In the genomic region with DNA sequence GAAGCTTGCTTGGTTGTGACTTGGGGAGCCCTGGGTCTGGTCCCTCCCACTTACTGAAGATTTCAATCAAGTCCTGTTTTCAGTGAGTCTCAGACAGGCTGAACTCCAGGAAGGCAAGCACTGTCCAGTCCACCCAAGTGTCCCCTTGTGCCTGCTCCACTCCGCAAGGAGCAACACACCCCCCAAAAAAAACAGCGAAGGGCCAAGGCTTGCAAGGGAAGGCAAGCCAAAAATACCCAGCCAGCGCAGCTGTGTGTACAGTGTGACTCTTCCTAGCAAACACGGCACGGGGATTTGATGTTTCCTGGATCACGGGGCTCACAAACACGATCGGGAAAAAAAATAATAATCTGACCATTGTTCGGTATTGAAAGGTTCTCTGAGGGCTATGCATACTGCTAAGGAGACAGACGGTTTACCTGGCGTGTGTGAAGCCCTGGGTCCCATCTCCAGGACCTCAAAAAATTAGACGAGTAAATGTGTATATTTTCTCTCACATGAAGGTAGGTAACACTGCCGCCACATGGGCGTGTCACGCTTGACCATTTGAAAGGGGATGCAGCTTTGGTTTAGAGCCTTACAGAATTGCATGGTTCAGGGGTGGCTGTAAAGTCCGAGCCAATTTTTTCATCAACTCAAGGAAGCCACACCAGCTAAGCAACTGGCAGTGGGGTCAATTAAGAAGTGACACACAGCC, we compare ENCODE assay signal across 9 mouse cellular contexts. TPM values are rescaled to one million over a fixed set of nuclear protein-coding genes. Genes with fewer than 3 reads are reported as not detected.
A peak's percentile ranks its signal among the peaks of the same experiment; 100 is the strongest.
DNase-seq lines count a peak whose midpoint lies in the region; ATAC-seq and TF ChIP-seq lines count a peak whose summit lies in the region.
"Had no signal": no experiment of that assay in that cellular context is flagged by ENCODE, and none has a peak within 500 bp of the region (broad histone marks: within the 10 kb centered on the region; RNA-seq: fewer than 3 reads in every experiment).

No protein-coding gene starts in this region.

- 51% methylated on average over 16 of the region's 16 CpGs for WGBS in heart, embryonic 11.5 days (ENCODE audit: insufficient replicate concordance)
- 69% methylated on average over 16 of the region's 16 CpGs for WGBS in hindbrain, embryonic 11.5 days
- WGBS in liver, embryonic 14.5 days (ENCODE audit: insufficient replicate concordance): 52% methylated on average over 16 of the region's 16 CpGs

- peaks cover 28% of the 10 kb centered on the region for H3K4me1 ChIP-seq in heart, embryonic 11.5 days (ENCODE audit: control insufficient read depth, insufficient read depth, low read length)
- H3K4me1 ChIP-seq in brown adipose tissue, adult 24 weeks (ENCODE audit: control insufficient read depth, insufficient read depth, insufficient read length, low read length): peaks cover 8% of the 10 kb centered on the region; the same call in 1 of the 2 replicates
- H3K4me1 ChIP-seq in hindbrain, embryonic 11.5 days (replicated peaks; ENCODE audit: control insufficient read depth, insufficient read depth, low read length): no peaks in the 10 kb centered on the region
- peaks cover 0 to 16% of the 10 kb centered on the region in 2 experiments; a peak in 2 of 4 replicates for H3K4me1 ChIP-seq in liver, embryonic 14.5 days (replicated peaks; ENCODE audit: control insufficient read depth in 2 of 2, insufficient read depth in 2 of 2, low read length in 1 of 2)

- DNase-seq in heart, adult 8-10 months (ENCODE audit: low spot score): no peak
- DNase-seq in hindbrain, embryonic 11.5 days (ENCODE audit: low spot score): no peak
- no peak for DNase-seq in liver, embryonic 14.5 days (ENCODE audit: low read depth in 3 of 3, low spot score in 3 of 3)
- no peak for DNase-seq in layer of hippocampus, postnatal 25 days (ENCODE audit: extremely low spot score in 1 of 2, low spot score in 1 of 2)

- no peaks in the 10 kb centered on the region for H3K36me3 ChIP-seq in heart, embryonic 11.5 days (ENCODE audit: control insufficient read depth, insufficient read depth, low read length)
- H3K36me3 ChIP-seq in hindbrain, embryonic 11.5 days (ENCODE audit: control insufficient read depth, insufficient read depth, low read length): no peaks in the 10 kb centered on the region
- H3K36me3 ChIP-seq in liver, embryonic 14.5 days (replicated peaks; ENCODE audit: control insufficient read depth, insufficient read depth, low read depth): no peaks in the 10 kb centered on the region
- H3K36me3 ChIP-seq: G1E had no signal

- no peak for TF ChIP-seq CTCF in liver, embryonic 14.5 days (IDR thresholded peaks at IDR 0.05; ENCODE audit: low read depth)

- H3K4me2 ChIP-seq in heart, embryonic 11.5 days: peak overlapping the region; percentile 80
- H3K4me2 ChIP-seq in hindbrain, embryonic 11.5 days (replicated peaks; ENCODE audit: low read depth, low read length): peak overlapping the region; percentile 70
- H3K4me2 ChIP-seq in liver, embryonic 14.5 days (ENCODE audit: low read depth): peak overlapping the region; percentile 55

- no peak for ATAC-seq in heart, embryonic 11.5 days (replicated peaks; ENCODE audit: insufficient number of reproducible peaks, low FRiP score, low TSS enrichment)
- no peak for ATAC-seq in hindbrain, embryonic 11.5 days (ENCODE audit: low FRiP score)
- ATAC-seq in liver, embryonic 14.5 days (ENCODE audit: insufficient read depth): no peak
- no peak for ATAC-seq in megakaryocyte-erythroid progenitor cell, adult 5-6 weeks (replicated peaks; ENCODE audit: low FRiP score, low TSS enrichment, poor library complexity, severe bottlenecking)
- no peak for ATAC-seq in megakaryocyte progenitor cell, adult 5-6 weeks (replicated peaks; ENCODE audit: poor library complexity)

- TF ChIP-seq EP300 in liver, embryonic 14.5 days (IDR thresholded peaks at IDR 0.05; ENCODE audit: low read depth): no peak

- H3K27ac ChIP-seq in heart, embryonic 11.5 days (ENCODE audit: low read depth, low read length): no peak overlapping the region
- H3K27ac ChIP-seq in brown adipose tissue, adult 24 weeks (replicated peaks; ENCODE audit: low read depth, low read length): no peak overlapping the region
- H3K27ac ChIP-seq in hindbrain, embryonic 11.5 days (ENCODE audit: low read depth, low read length): no peak overlapping the region
- H3K27ac ChIP-seq in liver, embryonic 14.5 days: no peak overlapping the region

- H3K9me3 ChIP-seq in heart, embryonic 11.5 days (replicated peaks; ENCODE audit: control insufficient read depth, low read length): no peaks in the 10 kb centered on the region
- no peaks in the 10 kb centered on the region for H3K9me3 ChIP-seq in hindbrain, embryonic 11.5 days (ENCODE audit: control insufficient read depth, low read length)
- no peaks in the 10 kb centered on the region for H3K9me3 ChIP-seq in liver, embryonic 14.5 days (ENCODE audit: control insufficient read depth, low read length)

- 0 out of 2 replicates have a peak overlapping the region, but pooled peaks have one; percentile 43 for H3K9ac ChIP-seq in heart, embryonic 11.5 days (ENCODE audit: low read depth, low read length)
- no peak overlapping the region for H3K9ac ChIP-seq in hindbrain, embryonic 11.5 days (ENCODE audit: low read depth, low read length)
- H3K9ac ChIP-seq in liver, embryonic 14.5 days (replicated peaks): no peak overlapping the region

- peak overlapping the region; percentile 54 for H3K4me3 ChIP-seq in heart, embryonic 11.5 days (ENCODE audit: low read depth, low read length)
- peak overlapping the region; percentile 71 for H3K4me3 ChIP-seq in brown adipose tissue, adult 24 weeks (ENCODE audit: insufficient read depth, low read depth, low read length)
- peak overlapping the region; percentile 52 for H3K4me3 ChIP-seq in hindbrain, embryonic 11.5 days (ENCODE audit: low read depth, low read length)
- H3K4me3 ChIP-seq in liver, embryonic 14.5 days (ENCODE audit: insufficient read depth in 1 of 2, low read depth in 2 of 2, low read length in 2 of 2): peak overlapping the region; percentile 38 to 53

- H3K27me3 ChIP-seq in heart, embryonic 11.5 days (ENCODE audit: control insufficient read depth, insufficient read depth, low read length): no peaks in the 10 kb centered on the region
- H3K27me3 ChIP-seq in hindbrain, embryonic 11.5 days (ENCODE audit: control insufficient read depth, insufficient read depth, low read length): peaks cover 5% of the 10 kb centered on the region
- H3K27me3 ChIP-seq in liver, embryonic 14.5 days (ENCODE audit: control insufficient read depth, insufficient read depth, low read length): no peaks in the 10 kb centered on the region; the same call in 1 of the 2 replicates

RNA-seq across cellular contexts. Expression of gene Grk3, which starts 1.3 kb away (rescaled TPM):
- polyA plus RNA-seq in heart, embryonic 11.5 days (2014; fragmentation: Nextera tagmentation; extraction: Ambion mirVana): 10.4 and 11.3 TPM in 2 replicates
- total RNA-seq in heart, adult 8-10 months (2022): 1 to 10 TPM; 3.5 to 5.2 (median 4.6) TPM
- 35.9 and 40.2 TPM in 2 replicates for polyA plus RNA-seq in brown adipose tissue, adult 24 weeks (2012; ENCODE audit: insufficient read depth, insufficient read length, missing spikeins)
- 4.4 and 5.6 TPM in 2 replicates for polyA plus RNA-seq in hindbrain, embryonic 11.5 days (2014; fragmentation: Nextera tagmentation; extraction: Ambion mirVana)
- 1.7 and 2.0 TPM in 2 replicates for polyA plus RNA-seq in liver, embryonic 14.5 days (2012; rRNA removed)
- polyA plus RNA-seq in liver, embryonic 14.5 days (2014; fragmentation: Nextera tagmentation; extraction: Ambion mirVana): 0.73 and 1.4 TPM in 2 replicates
- 9.7 and 25.0 TPM in 2 replicates for total RNA-seq in megakaryocyte-erythroid progenitor cell, adult 5-6 weeks (2014; fragmentation: Nextera tagmentation)
- total RNA-seq in megakaryocyte-erythroid progenitor cell, adult 5-6 weeks (2017): 11.7 and 18.7 TPM in 2 replicates
- total RNA-seq in megakaryocyte progenitor cell, adult 5-6 weeks (2015): 17.0 and 18.6 TPM in 2 replicates
- total RNA-seq in megakaryocyte progenitor cell, adult 5-6 weeks (2017): 18.7 and 21.8 TPM in 2 replicates
- 10 to 100 TPM; 64.7 to 74.9 TPM for total RNA-seq in layer of hippocampus, postnatal 25 days (2021)
- polyA plus RNA-seq: G1E had no signal

RNA-seq across cellular contexts. Expression of gene Crybb2, which starts 55.7 kb away (rescaled TPM):
- not detected in 2 replicates for polyA plus RNA-seq in heart, embryonic 11.5 days (2014; fragmentation: Nextera tagmentation; extraction: Ambion mirVana)
- total RNA-seq in heart, adult 8-10 months (2022): not detected
- not detected in 2 replicates for polyA plus RNA-seq in brown adipose tissue, adult 24 weeks (2012; ENCODE audit: insufficient read depth, insufficient read length, missing spikeins)
- polyA plus RNA-seq in hindbrain, embryonic 11.5 days (2014; fragmentation: Nextera tagmentation; extraction: Ambion mirVana): not detected in 2 replicates
- polyA plus RNA-seq in liver, embryonic 14.5 days (2012; rRNA removed): not detected in 2 replicates
- polyA plus RNA-seq in liver, embryonic 14.5 days (2014; fragmentation: Nextera tagmentation; extraction: Ambion mirVana): not detected in 2 replicates
- total RNA-seq in megakaryocyte-erythroid progenitor cell, adult 5-6 weeks (2014; fragmentation: Nextera tagmentation): not detected in 2 replicates
- not detected in 2 replicates for total RNA-seq in megakaryocyte-erythroid progenitor cell, adult 5-6 weeks (2017)
- total RNA-seq in megakaryocyte progenitor cell, adult 5-6 weeks (2015): not detected in 2 replicates
- not detected in 2 replicates for total RNA-seq in megakaryocyte progenitor cell, adult 5-6 weeks (2017)
- not detected for total RNA-seq in layer of hippocampus, postnatal 25 days (2021)
- total RNA-seq: G1E had no signal
- polyA plus RNA-seq: G1E had no signal
